Mouse (Mus musculus): ENCODE data around the gene Prlhr.

GRCm38 (mm10) chr19:60463896-60464295 lies 4.2 kb downstream of the Prlhr start:
- no peak for TF ChIP-seq CTCF (IDR thresholded peaks at IDR 0.05)
- TF ChIP-seq POLR2A (IDR thresholded peaks at IDR 0.05; ENCODE audit: insufficient read depth, low read depth, low read length), result no peak
- no peak for TF ChIP-seq EP300 (IDR thresholded peaks at IDR 0.05; ENCODE audit: insufficient read depth, low read depth, low read length)

All from heart, adult 2 months (tissue).